Mouse (Mus musculus) megakaryocyte, embryonic 14.5 days (primary cell): ENCODE results near the gene Rgp1. TPM values are rescaled to one million over a fixed set of nuclear protein-coding genes. Genes with fewer than 3 reads are reported as not detected.
A peak's percentile ranks its signal among the peaks of the same experiment; 100 is the strongest.
"Not testable (repeated sequence)": the region's sequence is repeated elsewhere in the genome, so short reads cannot be mapped to it uniquely, and the experiment has no call there.

Source experiments
- H3K27me3 ChIP-seq: replicated peaks from 2 replicates; pipeline ENCODE3; 2012; ENCODE audit warnings: inconsistent platforms
- H3K36me3 ChIP-seq: replicated peaks from 2 replicates; pipeline ENCODE3; 2012; ENCODE audit warnings: low read length, inconsistent platforms, mixed read lengths
- H3K4me1 ChIP-seq: 2 replicates; pipeline ENCODE4 v1.6.1; 2012; ENCODE audit warnings: inconsistent platforms
- H3K4me3 ChIP-seq: replicated peaks from 2 replicates; pipeline ENCODE3; 2012; ENCODE audit warnings: moderate library complexity, mild to moderate bottlenecking, inconsistent platforms
- H3K9me3 ChIP-seq: 2 replicates; pipeline ENCODE4 v1.6.1; 2012; ENCODE audit warnings: inconsistent platforms
- FLI1 ChIP-seq: IDR thresholded peaks from 2 replicates; pipeline ENCODE4 v1.6.1; 2012; ENCODE audit warnings: low read length, inconsistent platforms, mixed read lengths
- GATA1 ChIP-seq: IDR thresholded peaks from 3 replicates; pipeline ENCODE4 v1.6.1; 2012; ENCODE audit warnings: mixed read lengths, low read length, inconsistent platforms, borderline replicate concordance
- polyA plus RNA-seq: library from polyadenylated mRNA; stranded (reverse); fragments of >175 nt; gene quantifications from 2 replicates; pipeline ENCODE4 v1.2.3, GENCODE M21; 2012; ENCODE audit warnings: low replicate concordance; ENCODE audit not compliant: insufficient read depth

Gene Rgp1
- polyA plus RNA-seq, 1 experiment = 28.2 TPM

- peaks cover 6% of the 10 kb centered on the region for H3K36me3 ChIP-seq
- peaks cover 55% of the 10 kb centered on the region for H3K4me1 ChIP-seq
- TF ChIP-seq FLI1 (no peak), GATA1 (no peak)
- no peaks in the 10 kb centered on the region for H3K27me3 ChIP-seq
- H3K9me3 ChIP-seq = no peaks in the 10 kb centered on the region
- H3K4me3 ChIP-seq = peak overlapping the region; percentile 28
Observed at GRCm38 (mm10) chr4:43591543-43591942, 13.0 kb downstream of the Rgp1 start.

GRCm38 (mm10) chr4:43591961-43592360 is 13.4 kb downstream of the Rgp1 start:
- no peak overlapping the region for H3K4me3 ChIP-seq
- TF ChIP-seq GATA1 = no peak
- no peak for TF ChIP-seq FLI1
- H3K36me3 ChIP-seq = peaks cover 2% of the 10 kb centered on the region
- no peaks in the 10 kb centered on the region for H3K9me3 ChIP-seq
- no peaks in the 10 kb centered on the region for H3K27me3 ChIP-seq
- peaks cover 51% of the 10 kb centered on the region for H3K4me1 ChIP-seq

- Histone ChIP-seq H3K4me1 (peaks cover 43% of the 10 kb centered on the region), H3K9me3 (no peaks in the 10 kb centered on the region), H3K36me3 (no peaks in the 10 kb centered on the region), H3K4me3 (no peak overlapping the region), H3K27me3 (no peaks in the 10 kb centered on the region)
- no peak for TF ChIP-seq GATA1
- no peak for TF ChIP-seq FLI1
Observed at GRCm38 (mm10) chr4:43593453-43593852, 14.9 kb downstream of the Rgp1 start.

- not testable (repeated sequence) for H3K4me3 ChIP-seq
Observed at GRCm38 (mm10) chr4:43596597-43596996, 18.1 kb downstream of the Rgp1 start.

GRCm38 (mm10) chr4:43598200-43598599 is 19.7 kb downstream of the Rgp1 start:
- no peaks in the 10 kb centered on the region for H3K9me3 ChIP-seq
- no peak for TF ChIP-seq FLI1
- peaks cover 29% of the 10 kb centered on the region for H3K4me1 ChIP-seq
- no peaks in the 10 kb centered on the region for H3K36me3 ChIP-seq
- H3K4me3 ChIP-seq = no peak overlapping the region
- peaks cover 4% of the 10 kb centered on the region for H3K27me3 ChIP-seq

More at GRCm38 (mm10) chr4:43596597-43596996, 18.1 kb downstream of the Rgp1 start:
- not testable (repeated sequence) for H3K27me3 ChIP-seq, H3K36me3 ChIP-seq, H3K9me3 ChIP-seq
- H3K4me1 ChIP-seq = peaks cover 41% of the 10 kb centered on the region

- H3K27me3 ChIP-seq = peaks cover 4% of the 10 kb centered on the region
- no peak overlapping the region for H3K4me3 ChIP-seq
- H3K36me3 ChIP-seq = no peaks in the 10 kb centered on the region
- no peak for TF ChIP-seq FLI1
- TF ChIP-seq GATA1 = no peak
- peaks cover 24% of the 10 kb centered on the region for H3K4me1 ChIP-seq
- no peaks in the 10 kb centered on the region for H3K9me3 ChIP-seq
Observed at GRCm38 (mm10) chr4:43598650-43599380, 20.3 kb downstream of the Rgp1 start.

- TF ChIP-seq GATA1 (no peak), FLI1 (no peak)
- Histone ChIP-seq H3K27me3 (peaks cover 4% of the 10 kb centered on the region), H3K36me3 (no peaks in the 10 kb centered on the region), H3K4me1 (peaks cover 34% of the 10 kb centered on the region), H3K4me3 (no peak overlapping the region), H3K9me3 (no peaks in the 10 kb centered on the region)
Observed at GRCm38 (mm10) chr4:43600195-43600934, 21.9 kb downstream of the Rgp1 start.

GRCm38 (mm10) chr4:43604099-43604498 is 25.6 kb downstream of the Rgp1 start:
- no peaks in the 10 kb centered on the region for H3K9me3 ChIP-seq
- H3K4me1 ChIP-seq = peaks cover 27% of the 10 kb centered on the region
- H3K36me3 ChIP-seq = no peaks in the 10 kb centered on the region
- H3K4me3 ChIP-seq = no peak overlapping the region
- TF ChIP-seq GATA1 (no peak), FLI1 (no peak)
- H3K27me3 ChIP-seq = peaks cover 4% of the 10 kb centered on the region

GRCm38 (mm10) chr4:43604751-43605685 is 26.5 kb downstream of the Rgp1 start:
- H3K9me3 ChIP-seq = no peaks in the 10 kb centered on the region
- peaks cover 4% of the 10 kb centered on the region for H3K27me3 ChIP-seq
- H3K36me3 ChIP-seq = no peaks in the 10 kb centered on the region
- H3K4me3 ChIP-seq = peak overlapping the region; percentile 44
- TF ChIP-seq FLI1 = no peak
- no peak for TF ChIP-seq GATA1
- peaks cover 24% of the 10 kb centered on the region for H3K4me1 ChIP-seq
